Mouse (Mus musculus) neural tube, embryonic 14.5 days (tissue): Measurements from ENCODE around the gene Pfdn6. TPM values are rescaled to one million over a fixed set of nuclear protein-coding genes. Genes with fewer than 3 reads are reported as not detected.
A peak's percentile ranks its signal among the peaks of the same experiment; 100 is the strongest.
"Not testable (repeated sequence)": the region's sequence is repeated elsewhere in the genome, so short reads cannot be mapped to it uniquely, and the experiment has no call there.

Experiments
- ATAC-seq: fragments of 200-750 bp; cut with Nextera tagmentation; 2 replicates; pipeline ENCODE4 v1.8.0; 2017; ENCODE audit warnings: low read depth, mild to moderate bottlenecking, moderate TSS enrichment, moderate library complexity
- H3K27ac ChIP-seq: fragments of 300-500 bp; sonication (generic); 2 replicates; pipeline ENCODE4 v1.5.1; 2014; ENCODE audit warnings: low read depth, mild to moderate bottlenecking, control low read depth, low read length, moderate library complexity, mixed read lengths
- H3K27me3 ChIP-seq: fragments of 300-500 bp; sonication (generic); 2 replicates; pipeline ENCODE4 v1.6.1; 2014; ENCODE audit warnings: low read length; ENCODE audit not compliant: control insufficient read depth, insufficient read depth
- H3K36me3 ChIP-seq: fragments of 300-500 bp; sonication (generic); 2 replicates; pipeline ENCODE4 v1.6.1; 2014; ENCODE audit warnings: low read length, mixed read lengths; ENCODE audit not compliant: control insufficient read depth, insufficient read depth
- H3K4me1 ChIP-seq: fragments of 300-500 bp; sonication (generic); 2 replicates; pipeline ENCODE4 v1.6.1; 2014; ENCODE audit warnings: low read length; ENCODE audit not compliant: control insufficient read depth, insufficient read depth
- H3K4me2 ChIP-seq: fragments of 300-500 bp; sonication (generic); 2 replicates; pipeline ENCODE4 v1.6.1; 2014; ENCODE audit warnings: mild to moderate bottlenecking, low read depth, low read length, control low read depth
- H3K4me3 ChIP-seq: fragments of 300-500 bp; sonication (generic); 2 replicates; pipeline ENCODE4 v1.5.1; 2014; ENCODE audit warnings: low read depth, low read length, control low read depth, mixed read lengths
- H3K9ac ChIP-seq: fragments of 300-500 bp; sonication (generic); replicated peaks from 2 replicates; pipeline ENCODE4 v1.6.1; 2014; ENCODE audit warnings: low read depth, mild to moderate bottlenecking, control low read depth, low read length, mixed read lengths
- H3K9me3 ChIP-seq: fragments of 300-500 bp; sonication (generic); 2 replicates; pipeline ENCODE4 v1.6.1; 2016; ENCODE audit warnings: low read length; ENCODE audit not compliant: control insufficient read depth
- WGBS: fragments of 180-500 bp; shearing (Covaris S2); extraction: QIAGEN DNeasy Blood & Tissue Kit; methylation state at CpG from one replicate; pipeline ENCODE4 v1.1.7; 2014; 5-methylcytosine and 5-hydroxymethylcytosine counted together
- polyA plus RNA-seq: library from polyadenylated mRNA; unstranded; fragments of >200 nt; fragmentation: Nextera tagmentation; extraction: Ambion mirVana; gene quantifications from 2 replicates; pipeline ENCODE4 v1.2.1, GENCODE M21; 2014

Gene Pfdn6
- polyA plus RNA-seq, 1 experiment from 2014 or later = 168 TPM

- not testable (repeated sequence) for H3K27me3 ChIP-seq, H3K4me3 ChIP-seq, H3K27ac ChIP-seq, H3K9me3 ChIP-seq, ATAC-seq
- peaks cover 44% of the 10 kb centered on the region for H3K4me1 ChIP-seq
- peak overlapping the region; percentile 72; the same call in 1 of the 2 replicates for H3K9ac ChIP-seq
- peak overlapping the region; percentile 95 for H3K4me2 ChIP-seq
- WGBS = 79% methylated on average over 13 of the region's 13 CpGs
- peaks cover 17% of the 10 kb centered on the region; the same call in 1 of the 2 replicates for H3K36me3 ChIP-seq
These were observed 11.9 kb upstream of the Pfdn6 start for GRCm38 (mm10) chr17:33952015-33952414.

- Histone ChIP-seq H3K4me1 (peaks cover 39% of the 10 kb centered on the region), H3K27ac (peak within 1 kb of the TSS; percentile 90), H3K27me3 (no peaks in the 10 kb centered on the region), H3K4me3 (peak within 1 kb of the TSS; percentile 49), H3K36me3 (peaks cover 19% of the 10 kb centered on the region; the same call in 1 of the 2 replicates), H3K4me2 (peak within 1 kb of the TSS; percentile 95), H3K9me3 (no peaks in the 10 kb centered on the region), H3K9ac (peak within 1 kb of the TSS; percentile 72)
- peak; percentile 72 for ATAC-seq
- under 1% methylated on average over 45 of the region's 45 CpGs for WGBS
These were observed 11.1 kb upstream of the Pfdn6 start, which contains the start of gene B3galt4 for GRCm38 (mm10) chr17:33951021-33951946. TSS of gene B3galt4 (minus strand) at chr17:33951488.

GRCm38 (mm10) chr17:33950131-33950625, 10.0 kb upstream of the Pfdn6 start:
- Histone ChIP-seq H3K9me3 (no peaks in the 10 kb centered on the region), H3K4me3 (peak overlapping the region; percentile 49), H3K36me3 (peaks cover 22% of the 10 kb centered on the region; the same call in 1 of the 2 replicates), H3K4me1 (peaks cover 39% of the 10 kb centered on the region), H3K27me3 (no peaks in the 10 kb centered on the region), H3K4me2 (peak overlapping the region; percentile 95), H3K9ac (peak overlapping the region; percentile 72), H3K27ac (peak overlapping the region; percentile 90; the same call in 1 of the 2 replicates)
- 82% methylated on average over 10 of the region's 10 CpGs for WGBS
- no peak for ATAC-seq

GRCm38 (mm10) chr17:33948905-33949537, 8.9 kb upstream of the Pfdn6 start:
- no peak overlapping the region for H3K4me3 ChIP-seq
- H3K27me3 ChIP-seq = no peaks in the 10 kb centered on the region
- 91% methylated on average over 19 of the region's 19 CpGs for WGBS
- H3K9ac ChIP-seq = no peak overlapping the region
- H3K27ac ChIP-seq = no peak overlapping the region
- ATAC-seq = no peak
- H3K4me2 ChIP-seq = no peak overlapping the region
- H3K36me3 ChIP-seq = peaks cover 26% of the 10 kb centered on the region
- H3K9me3 ChIP-seq = no peaks in the 10 kb centered on the region
- peaks cover 30% of the 10 kb centered on the region for H3K4me1 ChIP-seq

- Histone ChIP-seq H3K4me3 (no peak overlapping the region), H3K4me1 (peaks cover 24% of the 10 kb centered on the region), H3K36me3 (peaks cover 25% of the 10 kb centered on the region), H3K9me3 (no peaks in the 10 kb centered on the region), H3K4me2 (no peak overlapping the region), H3K9ac (no peak overlapping the region), H3K27ac (no peak overlapping the region), H3K27me3 (no peaks in the 10 kb centered on the region)
- no peak for ATAC-seq
- WGBS = 87% methylated on average over 22 of the region's 22 CpGs
These were observed 8.2 kb upstream of the Pfdn6 start for GRCm38 (mm10) chr17:33948090-33948904.

- H3K9ac ChIP-seq = no peak overlapping the region
- no peak overlapping the region for H3K4me3 ChIP-seq
- H3K36me3 ChIP-seq = peaks cover 23% of the 10 kb centered on the region
- H3K4me2 ChIP-seq = no peak overlapping the region
- H3K4me1 ChIP-seq = peaks cover 24% of the 10 kb centered on the region
- no peaks in the 10 kb centered on the region for H3K27me3 ChIP-seq
- WGBS = 97% methylated on average over 10 of the region's 10 CpGs
- no peaks in the 10 kb centered on the region for H3K9me3 ChIP-seq
- no peak for ATAC-seq
- H3K27ac ChIP-seq = no peak overlapping the region
These were observed 7.4 kb upstream of the Pfdn6 start for GRCm38 (mm10) chr17:33947430-33948089.

- ATAC-seq = no peak
These were observed 3.3 kb upstream of the Pfdn6 start for GRCm38 (mm10) chr17:33943454-33943853.

GRCm38 (mm10) chr17:33941381-33941780, 1.2 kb upstream of the Pfdn6 start:
- Histone ChIP-seq H3K9me3 (no peaks in the 10 kb centered on the region), H3K27ac (no peak overlapping the region), H3K27me3 (no peaks in the 10 kb centered on the region), H3K4me1 (peaks cover 17% of the 10 kb centered on the region), H3K9ac (peak overlapping the region; percentile 74), H3K4me2 (peak overlapping the region; percentile 97), H3K4me3 (peak overlapping the region; percentile 76), H3K36me3 (peaks cover 16% of the 10 kb centered on the region)
- WGBS = 58% methylated on average over 19 of the region's 19 CpGs
- ATAC-seq = no peak

More at GRCm38 (mm10) chr17:33943454-33943853, 3.3 kb upstream of the Pfdn6 start:
- Histone ChIP-seq H3K27me3 (no peaks in the 10 kb centered on the region), H3K4me2 (no peak overlapping the region), H3K9ac (no peak overlapping the region), H3K4me3 (no peak overlapping the region), H3K27ac (no peak overlapping the region), H3K9me3 (no peaks in the 10 kb centered on the region), H3K4me1 (peaks cover 17% of the 10 kb centered on the region), H3K36me3 (peaks cover 16% of the 10 kb centered on the region)
- 94% methylated on average over 15 of the region's 15 CpGs for WGBS
